Mouse (Mus musculus) duodenum, adult 2 months (tissue): ENCODE data around the gene Enho. TPM values are rescaled to one million over a fixed set of nuclear protein-coding genes. Genes with fewer than 3 reads are reported as not detected.

Source experiments
- polyA plus RNA-seq: library from polyadenylated mRNA; depleted of rRNA; stranded (reverse); fragments of >200 nt; gene quantifications from 2 replicates; pipeline ENCODE4 v1.2.3, GENCODE M21; 2012; ENCODE audit warnings: low replicate concordance; rRNA removed

Gene Enho
- 10.3 and 10.8 TPM in 2 replicates for polyA plus RNA-seq

DNA sequence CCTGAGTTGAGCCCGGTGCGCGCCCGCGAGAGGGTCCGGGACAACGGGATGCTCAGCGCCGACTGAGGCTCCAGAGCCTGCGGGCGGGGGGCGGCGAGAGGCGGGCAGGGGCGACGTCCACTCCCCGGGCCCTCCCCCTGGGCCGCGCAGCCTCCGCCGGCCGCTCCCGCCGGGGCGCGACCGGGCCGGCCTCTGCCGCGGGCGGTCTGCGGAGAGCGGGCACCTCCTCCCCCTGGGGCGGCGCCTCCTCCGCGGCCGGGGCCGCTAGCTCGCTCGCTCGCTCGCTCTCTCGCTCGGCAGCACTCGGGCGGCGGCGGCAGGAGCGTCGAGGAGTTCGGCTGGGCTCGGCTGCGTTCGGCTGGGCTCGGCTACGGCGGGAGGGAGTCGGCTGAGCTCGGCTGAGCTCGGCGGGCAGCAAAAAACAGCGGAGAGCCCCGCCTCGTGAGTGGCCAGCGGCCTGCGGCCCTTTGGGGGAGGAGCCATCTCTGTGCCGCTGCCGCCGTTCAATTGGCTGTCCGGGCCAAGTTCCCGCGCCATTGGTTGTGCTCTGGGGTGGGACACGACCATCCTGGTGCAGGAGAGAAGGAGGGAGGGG is at the start of gene Enho:
Gene Enho, minus strand, starts transcription at position 412 of the 595 bp plus-strand sequence.

Other genes with a start within 250 kb of the Enho start
- gene Kif24, start 175.4 kb downstream of the Enho start, polyA plus RNA-seq = 0.70 and 1.2 TPM in 2 replicates
- 4.2 and 5.5 TPM in 2 replicates for gene Nudt2, start 175.2 kb downstream of the Enho start, polyA plus RNA-seq
- 6.8 and 8.2 TPM in 2 replicates for gene AI464131, start 137.2 kb downstream of the Enho start, polyA plus RNA-seq
- gene 1110017D15Rik, start 123.0 kb downstream of the Enho start, polyA plus RNA-seq = not detected in 2 replicates
- 16.8 and 27.1 TPM in 2 replicates for gene Fam219a, start 70.8 kb downstream of the Enho start, polyA plus RNA-seq
- gene Dnaic1, start 70.5 kb downstream of the Enho start, polyA plus RNA-seq = 2.2 and 4.2 TPM in 2 replicates
- gene Cntfr, start 56.8 kb upstream of the Enho start, polyA plus RNA-seq = 2.2 and 3.4 TPM in 2 replicates
- 38.6 and 72.8 TPM in 2 replicates for gene Il11ra1, start 59.7 kb upstream of the Enho start, polyA plus RNA-seq
- 44.2 and 56.4 TPM in 2 replicates for gene Rpp25l, start 73.2 kb upstream of the Enho start, polyA plus RNA-seq
- 37.8 and 51.4 TPM in 2 replicates for gene Dctn3, start 82.8 kb upstream of the Enho start, polyA plus RNA-seq
- gene Arid3c, start 90.8 kb upstream of the Enho start, polyA plus RNA-seq = not detected in 2 replicates
- 105 and 141 TPM in 2 replicates for gene Galt, start 114.9 kb upstream of the Enho start, polyA plus RNA-seq
- gene Sigmar1, start 115.8 kb upstream of the Enho start, polyA plus RNA-seq = 40.0 and 47.2 TPM in 2 replicates
- 14.3 and 25.9 TPM in 2 replicates for gene Ccl27a, start 133.9 kb upstream of the Enho start, polyA plus RNA-seq